Mouse (Mus musculus): ENCODE results near the gene Ndufs5.

- TF ChIP-seq POLR2A (IDR thresholded peaks at IDR 0.05; ENCODE audit: low read depth, low read length) (no peak), CTCF (conservative IDR thresholded peaks at IDR 0.05; ENCODE audit: insufficient read depth, insufficient read length, low read depth, low read length) (no peak)
Observed at GRCm38 (mm10) chr4:123663688-123663965, 54.4 kb downstream of the Ndufs5 start.

Data from kidney, adult 2 months (tissue).